Mouse (Mus musculus) kidney, postnatal 0 days (tissue): ENCODE measurements at regions not wholly inside any gene's neighbourhood (a gene's known extent, or its start where the extent isn't known, plus 50 kb on each side); places are given as distances from the start of the nearest gene placed in this dataset.

Experiments
- ATAC-seq: fragments of 200-750 bp; cut with Nextera tagmentation; replicated peaks from 2 replicates; pipeline ENCODE4 v1.8.0; 2017; ENCODE audit warnings: low read depth, moderate number of reproducible peaks, moderate TSS enrichment, moderate library complexity; ENCODE audit not compliant: low FRiP score
- DNase-seq: peaks from one replicate; pipeline ENCODE4 v3.0.0-alpha.2; 2016; ENCODE audit warnings: low spot score
- H3K27ac ChIP-seq: fragments of 300-500 bp; sonication (generic); 2 replicates; pipeline ENCODE4 v1.5.1; 2014; ENCODE audit warnings: mild to moderate bottlenecking
- H3K27me3 ChIP-seq: fragments of 300-500 bp; sonication (generic); 2 replicates; pipeline ENCODE4 v1.6.1; 2014; ENCODE audit warnings: low read length, mixed read lengths; ENCODE audit not compliant: insufficient read depth
- H3K36me3 ChIP-seq: fragments of 300-500 bp; sonication (generic); 2 replicates; pipeline ENCODE4 v1.6.1; 2014; ENCODE audit warnings: low read length, mixed read lengths; ENCODE audit not compliant: insufficient read depth
- H3K4me1 ChIP-seq: fragments of 300-500 bp; sonication (generic); replicated peaks from 2 replicates; pipeline ENCODE4 v1.6.1; 2014; ENCODE audit warnings: antibody characterized with exemption, low read length, mixed read lengths; ENCODE audit not compliant: insufficient read depth
- H3K4me2 ChIP-seq: fragments of 300-500 bp; sonication (generic); 2 replicates; pipeline ENCODE4 v1.6.1; 2014; ENCODE audit warnings: mild to moderate bottlenecking, low read length, moderate library complexity, mixed read lengths
- H3K4me3 ChIP-seq: fragments of 300-500 bp; sonication (generic); replicated peaks from 2 replicates; pipeline ENCODE4 v1.5.1; 2014; ENCODE audit warnings: low read depth, low read length
- H3K9ac ChIP-seq: fragments of 300-500 bp; sonication (generic); 2 replicates; pipeline ENCODE4 v1.6.1; 2014; ENCODE audit warnings: low read depth, low read length
- H3K9me3 ChIP-seq: fragments of 300-500 bp; sonication (generic); replicated peaks from 2 replicates; pipeline ENCODE4 v1.6.1; 2016; ENCODE audit warnings: low read length, inconsistent platforms, mixed read lengths
- CTCF ChIP-seq: IDR thresholded peaks from 2 replicates; pipeline ENCODE4 v1.5.1; 2016; ENCODE audit warnings: antibody characterized with exemption, low read depth, mild to moderate bottlenecking, moderate library complexity
- WGBS: fragments of 180-500 bp; shearing (Covaris S2); extraction: QIAGEN DNeasy Blood & Tissue Kit; methylation state at CpG from one replicate; pipeline ENCODE4 v1.1.7; 2014; 5-methylcytosine and 5-hydroxymethylcytosine counted together

DNA sequence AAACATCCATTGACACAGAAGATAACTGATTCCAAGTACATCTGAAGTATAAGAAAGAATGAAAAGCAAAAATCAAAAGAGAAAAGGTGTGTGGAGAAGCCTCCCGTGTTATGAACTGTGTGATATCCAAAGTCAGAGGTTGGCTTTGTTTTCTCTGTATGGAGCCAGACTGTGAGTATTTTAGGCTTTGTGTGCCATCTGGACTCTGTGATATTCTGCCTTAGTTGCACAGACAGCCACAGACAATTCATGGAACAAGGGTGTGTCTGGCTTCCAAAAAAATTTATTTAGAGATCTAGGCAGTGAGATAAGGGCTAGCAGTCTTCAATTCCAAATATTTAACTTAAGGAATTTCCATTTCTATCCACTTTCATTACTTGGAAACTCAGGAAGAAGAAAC is 111.5 kb upstream of the Dpp10 start:
- Histone ChIP-seq H3K9ac (no peak overlapping the region), H3K27ac (no peak overlapping the region), H3K27me3 (no peaks in the 10 kb centered on the region), H3K4me3 (no peak overlapping the region), H3K36me3 (no peaks in the 10 kb centered on the region), H3K9me3 (no peaks in the 10 kb centered on the region), H3K4me2 (no peak overlapping the region), H3K4me1 (no peaks in the 10 kb centered on the region)
- no peak for ATAC-seq
- no peak for TF ChIP-seq CTCF
- 77% methylated on average over 1 of the region's 1 CpGs for WGBS
- no peak for DNase-seq

DNA sequence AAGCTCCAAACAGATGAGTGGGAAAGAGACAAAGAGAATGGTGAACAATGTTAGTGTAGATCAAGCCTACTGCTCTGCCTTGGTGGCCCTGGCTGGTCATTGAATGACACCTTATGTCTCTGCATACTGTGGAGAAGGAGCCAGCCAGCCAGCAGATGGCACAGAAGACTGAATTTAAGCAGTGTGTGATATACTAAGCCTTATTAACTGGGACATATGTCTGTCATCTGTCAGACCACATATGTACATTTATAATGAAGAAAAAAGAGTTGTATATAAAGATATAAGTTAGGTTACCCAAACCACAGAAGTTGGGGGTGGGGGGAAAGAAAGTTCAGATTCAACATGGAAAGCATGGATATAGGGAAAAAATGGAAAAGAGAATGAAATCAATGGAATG is 106.7 kb upstream of the Dpp10 start:
- Histone ChIP-seq H3K9ac (no peak overlapping the region), H3K9me3 (no peaks in the 10 kb centered on the region), H3K36me3 (no peaks in the 10 kb centered on the region), H3K4me3 (no peak overlapping the region), H3K4me1 (no peaks in the 10 kb centered on the region), H3K4me2 (no peak overlapping the region), H3K27me3 (no peaks in the 10 kb centered on the region), H3K27ac (no peak overlapping the region)
- no peak for DNase-seq
- no peak for TF ChIP-seq CTCF
- ATAC-seq, result no peak

DNA sequence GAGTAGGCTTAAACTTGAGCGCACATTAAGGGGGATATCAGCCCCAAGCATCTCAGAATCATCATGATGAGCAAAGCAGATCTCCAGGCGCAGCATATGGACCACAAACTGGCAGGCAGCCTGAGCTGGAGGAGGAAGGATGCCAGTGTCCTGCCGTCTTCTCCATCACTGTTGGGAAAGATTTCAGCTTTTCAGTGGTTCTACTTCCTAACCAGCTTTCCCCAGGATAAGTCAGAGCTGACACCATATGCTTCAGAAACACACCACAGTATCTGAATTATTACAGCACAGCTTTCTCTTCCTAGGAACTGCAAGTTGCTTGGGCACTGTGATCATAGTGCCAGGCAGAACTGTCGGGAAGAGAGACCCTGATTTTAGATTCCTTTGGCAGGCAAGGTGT is 103.2 kb upstream of the Dpp10 start:
- Histone ChIP-seq H3K27ac (no peak overlapping the region), H3K4me2 (no peak overlapping the region), H3K4me1 (no peaks in the 10 kb centered on the region), H3K4me3 (no peak overlapping the region), H3K36me3 (no peaks in the 10 kb centered on the region), H3K9me3 (no peaks in the 10 kb centered on the region), H3K9ac (no peak overlapping the region), H3K27me3 (no peaks in the 10 kb centered on the region)
- 77% methylated on average over 4 of the region's 4 CpGs for WGBS
- no peak for TF ChIP-seq CTCF
- no peak for ATAC-seq
- DNase-seq, result no peak

DNA sequence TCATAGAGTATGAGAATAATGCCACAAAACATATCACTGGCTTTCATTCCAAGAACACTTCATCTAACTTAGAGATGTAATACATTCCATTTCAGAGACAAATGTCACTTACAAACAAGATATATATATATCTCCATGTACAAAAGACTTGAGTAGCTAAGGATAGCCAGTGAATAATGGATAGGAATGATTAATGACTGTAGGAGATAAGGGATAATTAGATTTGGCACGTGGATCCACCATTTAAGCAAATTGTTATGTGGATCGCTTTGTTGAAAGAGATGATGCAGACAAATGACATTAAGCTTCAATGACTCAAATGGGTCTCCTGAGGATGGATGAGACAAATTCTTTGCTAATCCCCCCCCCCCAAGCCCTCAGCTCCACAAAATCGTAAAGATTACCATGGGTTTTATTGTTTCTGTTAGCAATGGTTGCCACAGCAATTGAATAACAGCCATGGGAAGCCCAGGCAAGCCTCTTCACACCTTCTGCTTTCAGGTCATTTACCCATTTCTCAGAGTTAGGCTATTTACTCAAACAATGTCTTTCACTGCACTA is 59.0 kb upstream of the Dpp10 start:
- Histone ChIP-seq H3K4me1 (no peaks in the 10 kb centered on the region), H3K4me3 (no peak overlapping the region), H3K9me3 (no peaks in the 10 kb centered on the region), H3K36me3 (no peaks in the 10 kb centered on the region), H3K27ac (no peak overlapping the region), H3K27me3 (no peaks in the 10 kb centered on the region), H3K4me2 (no peak overlapping the region), H3K9ac (no peak overlapping the region)
- 54% methylated on average over 3 of the region's 3 CpGs for WGBS
- no peak for TF ChIP-seq CTCF
- DNase-seq (no peak), ATAC-seq (no peak)

DNA sequence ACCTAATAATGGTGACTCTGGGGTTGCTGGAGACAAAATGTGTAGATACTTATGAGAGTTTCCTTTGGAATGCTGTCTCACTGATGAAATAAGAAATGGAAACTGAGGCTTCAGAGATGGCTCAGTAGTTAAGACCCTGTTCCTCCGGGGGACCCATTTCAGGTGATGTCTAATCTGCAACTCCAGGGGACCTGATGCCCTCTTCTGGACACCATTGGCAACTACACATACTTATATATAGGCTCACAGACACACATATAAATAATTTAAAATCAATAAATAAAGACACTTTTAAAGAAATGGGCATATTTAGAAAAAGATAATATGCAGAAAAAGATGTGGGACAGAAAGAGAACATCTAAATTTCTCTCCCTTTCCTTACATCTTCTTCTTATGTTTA is 57.7 kb upstream of the Dpp10 start:
- Histone ChIP-seq H3K4me1 (no peaks in the 10 kb centered on the region), H3K4me2 (no peak overlapping the region), H3K36me3 (no peaks in the 10 kb centered on the region), H3K27ac (no peak overlapping the region), H3K9me3 (no peaks in the 10 kb centered on the region), H3K4me3 (no peak overlapping the region), H3K9ac (no peak overlapping the region), H3K27me3 (no peaks in the 10 kb centered on the region)
- ATAC-seq (no peak), DNase-seq (peak; percentile 32)
- 41% methylated on average over 1 of the region's 1 CpGs for WGBS
- TF ChIP-seq CTCF, result peak; percentile 53
